Mouse (Mus musculus): Measurements from ENCODE around the gene Mtif3. TPM values are rescaled to one million over a fixed set of nuclear protein-coding genes. Genes with fewer than 3 reads are reported as not detected.
A peak's percentile ranks its signal among the peaks of the same experiment; 100 is the strongest.

Gene Mtif3
- polyA plus RNA-seq (2016; fragmentation: Nextera tagmentation; extraction: Ambion mirVana), result 26.8 and 28.9 TPM in 2 replicates

- Histone ChIP-seq H3K4me2 (replicated peaks) (peak within 1 kb of the TSS; percentile 82), H3K4me1 (peaks cover 7% of the 10 kb centered on the region), H3K4me3 (peak within 1 kb of the TSS; percentile 90), H3K9me3 (no peaks in the 10 kb centered on the region), H3K9ac (peak within 1 kb of the TSS; percentile 69), H3K36me3 (peaks cover 10% of the 10 kb centered on the region), H3K27ac (no peak within 1 kb of the TSS), H3K27me3 (replicated peaks) (no peaks in the 10 kb centered on the region)
- ATAC-seq (ENCODE audit: low FRiP score, low read depth), result peak; percentile 69
- WGBS, result 2% methylated on average over 46 of the region's 46 CpGs
Measured at GRCm38 (mm10) chr5:146963118-146963936, at the start of gene Mtif3. TSS of gene Mtif3 (minus strand) at chr5:146963800.

- WGBS, result 77% methylated on average over 10 of the region's 10 CpGs
- Histone ChIP-seq H3K27me3 (replicated peaks) (no peaks in the 10 kb centered on the region), H3K4me1 (no peaks in the 10 kb centered on the region), H3K36me3 (no peaks in the 10 kb centered on the region), H3K4me2 (replicated peaks) (no peak overlapping the region), H3K9me3 (no peaks in the 10 kb centered on the region), H3K9ac (no peak overlapping the region), H3K4me3 (no peak overlapping the region), H3K27ac (no peak overlapping the region)
- no peak for ATAC-seq (ENCODE audit: low FRiP score, low read depth)
Measured at GRCm38 (mm10) chr5:147011333-147011732, 47.7 kb upstream of the Mtif3 start.

- no peak overlapping the region for H3K27ac ChIP-seq
- 65% methylated on average over 1 of the region's 1 CpGs for WGBS
- ATAC-seq (ENCODE audit: low FRiP score, low read depth), result no peak
Measured at GRCm38 (mm10) chr5:147003303-147003702, 39.7 kb upstream of the Mtif3 start.

GRCm38 (mm10) chr5:147001312-147001711 lies 37.7 kb upstream of the Mtif3 start:
- H3K36me3 ChIP-seq, result no peaks in the 10 kb centered on the region
- no peak overlapping the region for H3K4me2 ChIP-seq (replicated peaks)
- H3K9me3 ChIP-seq, result peaks cover 9% of the 10 kb centered on the region
- 85% methylated on average over 4 of the region's 4 CpGs for WGBS
- no peak overlapping the region for H3K27ac ChIP-seq
- H3K4me3 ChIP-seq, result no peak overlapping the region
- H3K27me3 ChIP-seq (replicated peaks), result no peaks in the 10 kb centered on the region
- no peak overlapping the region for H3K9ac ChIP-seq
- no peak for ATAC-seq (ENCODE audit: low FRiP score, low read depth)
- H3K4me1 ChIP-seq, result no peaks in the 10 kb centered on the region

More at GRCm38 (mm10) chr5:147003303-147003702, 39.7 kb upstream of the Mtif3 start:
- no peaks in the 10 kb centered on the region for H3K27me3 ChIP-seq (replicated peaks)
- peaks cover 9% of the 10 kb centered on the region for H3K9me3 ChIP-seq
- H3K9ac ChIP-seq, result no peak overlapping the region
- H3K4me2 ChIP-seq (replicated peaks), result no peak overlapping the region
- H3K4me3 ChIP-seq, result no peak overlapping the region
- H3K36me3 ChIP-seq, result no peaks in the 10 kb centered on the region
- no peaks in the 10 kb centered on the region for H3K4me1 ChIP-seq

GRCm38 (mm10) chr5:146998802-146999201 lies 35.2 kb upstream of the Mtif3 start:
- WGBS, result 91% methylated on average over 12 of the region's 12 CpGs
- H3K4me3 ChIP-seq, result no peak overlapping the region
- no peak for ATAC-seq (ENCODE audit: low FRiP score, low read depth)
- no peak overlapping the region for H3K27ac ChIP-seq
- no peaks in the 10 kb centered on the region for H3K36me3 ChIP-seq
- no peak overlapping the region for H3K9ac ChIP-seq
- H3K9me3 ChIP-seq, result peaks cover 6% of the 10 kb centered on the region
- H3K27me3 ChIP-seq (replicated peaks), result no peaks in the 10 kb centered on the region
- no peaks in the 10 kb centered on the region for H3K4me1 ChIP-seq
- no peak overlapping the region for H3K4me2 ChIP-seq (replicated peaks)

- no peak overlapping the region for H3K9ac ChIP-seq
- 83% methylated on average over 7 of the region's 7 CpGs for WGBS
- H3K27me3 ChIP-seq (replicated peaks), result no peaks in the 10 kb centered on the region
- H3K4me2 ChIP-seq (replicated peaks), result no peak overlapping the region
- H3K4me1 ChIP-seq, result no peaks in the 10 kb centered on the region
- no peak overlapping the region for H3K4me3 ChIP-seq
- H3K9me3 ChIP-seq, result no peaks in the 10 kb centered on the region
- no peak for ATAC-seq (ENCODE audit: low FRiP score, low read depth)
- no peak overlapping the region for H3K27ac ChIP-seq
- H3K36me3 ChIP-seq, result no peaks in the 10 kb centered on the region
Measured at GRCm38 (mm10) chr5:146996812-146997211, 33.2 kb upstream of the Mtif3 start.

GRCm38 (mm10) chr5:146994973-146995372 lies 31.4 kb upstream of the Mtif3 start:
- Histone ChIP-seq H3K9ac (no peak overlapping the region), H3K4me3 (no peak overlapping the region), H3K4me1 (no peaks in the 10 kb centered on the region), H3K4me2 (replicated peaks) (no peak overlapping the region), H3K36me3 (no peaks in the 10 kb centered on the region), H3K27ac (no peak overlapping the region), H3K9me3 (no peaks in the 10 kb centered on the region), H3K27me3 (replicated peaks) (no peaks in the 10 kb centered on the region)
- WGBS, result 76% methylated on average over 6 of the region's 6 CpGs
- no peak for ATAC-seq (ENCODE audit: low FRiP score, low read depth)

- WGBS, result 62% methylated on average over 8 of the region's 8 CpGs
- no peaks in the 10 kb centered on the region for H3K4me1 ChIP-seq
- no peaks in the 10 kb centered on the region for H3K36me3 ChIP-seq
- H3K27ac ChIP-seq, result no peak overlapping the region
- no peaks in the 10 kb centered on the region for H3K27me3 ChIP-seq (replicated peaks)
- no peaks in the 10 kb centered on the region for H3K9me3 ChIP-seq
- ATAC-seq (ENCODE audit: low FRiP score, low read depth), result no peak
- H3K9ac ChIP-seq, result no peak overlapping the region
- no peak overlapping the region for H3K4me3 ChIP-seq
- no peak overlapping the region for H3K4me2 ChIP-seq (replicated peaks)
Measured at GRCm38 (mm10) chr5:146993509-146993908, 29.9 kb upstream of the Mtif3 start.

- Histone ChIP-seq H3K36me3 (no peaks in the 10 kb centered on the region), H3K9me3 (no peaks in the 10 kb centered on the region), H3K4me3 (no peak overlapping the region), H3K9ac (no peak overlapping the region), H3K27me3 (replicated peaks) (peaks cover 8% of the 10 kb centered on the region; the same call in 1 of the 2 replicates), H3K4me2 (replicated peaks) (no peak overlapping the region), H3K4me1 (no peaks in the 10 kb centered on the region), H3K27ac (no peak overlapping the region)
- ATAC-seq (ENCODE audit: low FRiP score, low read depth), result no peak
- WGBS, result 87% methylated on average over 5 of the region's 5 CpGs
Measured at GRCm38 (mm10) chr5:146989051-146989450, 25.5 kb upstream of the Mtif3 start.

GRCm38 (mm10) chr5:146987588-146987987 lies 24.0 kb upstream of the Mtif3 start:
- Histone ChIP-seq H3K4me3 (no peak overlapping the region), H3K27me3 (replicated peaks) (peaks cover 10% of the 10 kb centered on the region; the same call in 1 of the 2 replicates), H3K9ac (no peak overlapping the region), H3K27ac (no peak overlapping the region), H3K4me2 (replicated peaks) (no peak overlapping the region), H3K4me1 (no peaks in the 10 kb centered on the region), H3K36me3 (no peaks in the 10 kb centered on the region), H3K9me3 (no peaks in the 10 kb centered on the region)
- WGBS, result 84% methylated on average over 10 of the region's 10 CpGs
- ATAC-seq (ENCODE audit: low FRiP score, low read depth), result no peak

- Histone ChIP-seq H3K36me3 (no peaks in the 10 kb centered on the region), H3K27me3 (replicated peaks) (peaks cover 17% of the 10 kb centered on the region), H3K4me1 (no peaks in the 10 kb centered on the region), H3K9me3 (no peaks in the 10 kb centered on the region), H3K9ac (no peak overlapping the region), H3K27ac (no peak overlapping the region), H3K4me3 (no peak overlapping the region), H3K4me2 (replicated peaks) (no peak overlapping the region)
- WGBS, result 71% methylated on average over 21 of the region's 21 CpGs
- ATAC-seq (ENCODE audit: low FRiP score, low read depth), result no peak
Measured at GRCm38 (mm10) chr5:146985725-146986433, 22.3 kb upstream of the Mtif3 start.

GRCm38 (mm10) chr5:146983216-146983615 lies 19.6 kb upstream of the Mtif3 start:
- H3K4me2 ChIP-seq (replicated peaks), result no peak overlapping the region
- no peak overlapping the region for H3K9ac ChIP-seq
- no peak overlapping the region for H3K4me3 ChIP-seq
- peak; percentile 56; the same call in 1 of the 2 replicates for ATAC-seq (ENCODE audit: low FRiP score, low read depth)
- no peaks in the 10 kb centered on the region for H3K4me1 ChIP-seq
- H3K9me3 ChIP-seq, result no peaks in the 10 kb centered on the region
- no peak overlapping the region for H3K27ac ChIP-seq
- peaks cover 17% of the 10 kb centered on the region for H3K27me3 ChIP-seq (replicated peaks)
- no peaks in the 10 kb centered on the region for H3K36me3 ChIP-seq
- WGBS, result 9% methylated on average over 8 of the region's 8 CpGs

Measured in neural tube, embryonic 12.5 days (tissue).